Mouse (Mus musculus) kidney, adult 2 months (tissue): ENCODE measurements around the gene Dnah17. TPM values are rescaled to one million over a fixed set of nuclear protein-coding genes. Genes with fewer than 3 reads are reported as not detected.
A peak's percentile ranks its signal among the peaks of the same experiment; 100 is the strongest.

Source experiments
- DNase-seq: peaks from one replicate; pipeline ENCODE4 v3.0.0; 2021
- H3K27ac ChIP-seq: fragments of 200-500 bp; 2 replicates; pipeline ENCODE4 v1.5.1; 2012; ENCODE audit warnings: low read depth, low read length, control low read depth, inconsistent platforms; ENCODE audit not compliant: insufficient read depth
- H3K27me3 ChIP-seq: fragments of 200-500 bp; replicated peaks from 2 replicates; pipeline ENCODE4 v1.6.1; 2012; ENCODE audit warnings: mild to moderate bottlenecking, moderate library complexity, low read length, inconsistent platforms; ENCODE audit not compliant: control insufficient read depth, insufficient read depth
- H3K36me3 ChIP-seq: fragments of 200-500 bp; 2 replicates; pipeline ENCODE4 v1.6.1; 2012; ENCODE audit warnings: mild to moderate bottlenecking, moderate library complexity, low read length, inconsistent platforms; ENCODE audit not compliant: control insufficient read depth, insufficient read depth
- H3K4me1 ChIP-seq: fragments of 200-500 bp; 2 replicates; pipeline ENCODE4 v1.6.1; 2011; ENCODE audit warnings: low read length; ENCODE audit not compliant: control insufficient read depth, insufficient read depth
- H3K4me3 ChIP-seq: fragments of 200-500 bp; 2 replicates; pipeline ENCODE4 v1.5.1; 2011; ENCODE audit warnings: mild to moderate bottlenecking, low read depth, low read length, control low read depth; ENCODE audit not compliant: insufficient read depth
- CTCF ChIP-seq: fragments of 200-500 bp; conservative IDR thresholded peaks from 2 replicates; pipeline ENCODE4 v1.5.1; 2011; ENCODE audit warnings: low read depth, mild to moderate bottlenecking, control low read depth, low read length, moderate library complexity, mixed read lengths; ENCODE audit not compliant: insufficient read depth, insufficient read length
- POLR2A ChIP-seq: fragments of 200-500 bp; IDR thresholded peaks from one replicate; pipeline ENCODE4 v1.6.1; 2011; ENCODE audit warnings: low read depth, low read length, control low read depth
- WGBS: fragments of 180-500 bp; shearing (Covaris S2); methylation state at CpG from one replicate; pipeline ENCODE4 v1.1.7; 2018; 5-methylcytosine and 5-hydroxymethylcytosine counted together
- polyA plus RNA-seq: library from polyadenylated mRNA; depleted of rRNA; stranded (reverse); fragments of >200 nt; gene quantifications from 2 replicates; pipeline ENCODE4 v1.2.3, GENCODE M21; 2012

Gene Dnah17
- polyA plus RNA-seq, 1 experiment: 0.19 TPM

GRCm38 (mm10) chr11:117995255-117995654 lies 135.2 kb downstream of the Dnah17 start:
- H3K4me1 ChIP-seq: peaks cover 38% of the 10 kb centered on the region
- H3K27me3 ChIP-seq: no peaks in the 10 kb centered on the region
- TF ChIP-seq POLR2A: no peak
- TF ChIP-seq CTCF: no peak
- DNase-seq: no peak
- H3K36me3 ChIP-seq: no peaks in the 10 kb centered on the region
- no peak overlapping the region for H3K27ac ChIP-seq
- WGBS: 48% methylated on average over 2 of the region's 2 CpGs
- H3K4me3 ChIP-seq: no peak overlapping the region

- H3K4me3 ChIP-seq: no peak overlapping the region
- peak; percentile 67 for DNase-seq
- 43% methylated on average over 9 of the region's 9 CpGs for WGBS
- H3K27me3 ChIP-seq: no peaks in the 10 kb centered on the region
- H3K27ac ChIP-seq: peak overlapping the region; percentile 22
- H3K36me3 ChIP-seq: no peaks in the 10 kb centered on the region
- no peak for TF ChIP-seq POLR2A
- no peak for TF ChIP-seq CTCF
- peaks cover 38% of the 10 kb centered on the region for H3K4me1 ChIP-seq
Observed at GRCm38 (mm10) chr11:117994250-117995057, 136.0 kb downstream of the Dnah17 start.

GRCm38 (mm10) chr11:117993190-117994175 lies 137.0 kb downstream of the Dnah17 start:
- Histone ChIP-seq H3K27ac (peak overlapping the region; percentile 22), H3K4me3 (no peak overlapping the region), H3K36me3 (no peaks in the 10 kb centered on the region), H3K4me1 (peaks cover 39% of the 10 kb centered on the region), H3K27me3 (no peaks in the 10 kb centered on the region)
- DNase-seq: peak; percentile 67
- WGBS: 56% methylated on average over 14 of the region's 14 CpGs
- TF ChIP-seq CTCF (no peak), POLR2A (no peak)

- Histone ChIP-seq H3K4me1 (peaks cover 53% of the 10 kb centered on the region), H3K36me3 (no peaks in the 10 kb centered on the region), H3K27me3 (no peaks in the 10 kb centered on the region), H3K4me3 (no peak overlapping the region), H3K27ac (no peak overlapping the region)
- WGBS: 59% methylated on average over 9 of the region's 9 CpGs
- peak; percentile 56 for DNase-seq
- TF ChIP-seq POLR2A (no peak), CTCF (no peak)
Observed at GRCm38 (mm10) chr11:117991502-117992470, 138.6 kb downstream of the Dnah17 start.

- WGBS: 34% methylated on average over 10 of the region's 10 CpGs
- Histone ChIP-seq H3K4me3 (no peak overlapping the region), H3K36me3 (no peaks in the 10 kb centered on the region), H3K27me3 (no peaks in the 10 kb centered on the region), H3K4me1 (peaks cover 44% of the 10 kb centered on the region), H3K27ac (no peak overlapping the region)
- DNase-seq: no peak
- TF ChIP-seq POLR2A: no peak
- no peak for TF ChIP-seq CTCF
Observed at GRCm38 (mm10) chr11:117989926-117990325, 140.5 kb downstream of the Dnah17 start.

- DNase-seq: no peak
- no peak overlapping the region for H3K27ac ChIP-seq
- no peaks in the 10 kb centered on the region for H3K27me3 ChIP-seq
- peaks cover 38% of the 10 kb centered on the region for H3K4me1 ChIP-seq
- no peaks in the 10 kb centered on the region for H3K36me3 ChIP-seq
- no peak overlapping the region for H3K4me3 ChIP-seq
- 92% methylated on average over 4 of the region's 4 CpGs for WGBS
- TF ChIP-seq POLR2A: no peak
- no peak for TF ChIP-seq CTCF
Observed at GRCm38 (mm10) chr11:117989241-117989640, 141.2 kb downstream of the Dnah17 start.
